Mouse (Mus musculus): ENCODE data around the gene Prss43. TPM values are rescaled to one million over a fixed set of nuclear protein-coding genes. Genes with fewer than 3 reads are reported as not detected.

The Prss43 gene
- polyA plus RNA-seq (2016; fragmentation: Nextera tagmentation; extraction: Ambion mirVana), result not detected in 2 replicates

DNA sequence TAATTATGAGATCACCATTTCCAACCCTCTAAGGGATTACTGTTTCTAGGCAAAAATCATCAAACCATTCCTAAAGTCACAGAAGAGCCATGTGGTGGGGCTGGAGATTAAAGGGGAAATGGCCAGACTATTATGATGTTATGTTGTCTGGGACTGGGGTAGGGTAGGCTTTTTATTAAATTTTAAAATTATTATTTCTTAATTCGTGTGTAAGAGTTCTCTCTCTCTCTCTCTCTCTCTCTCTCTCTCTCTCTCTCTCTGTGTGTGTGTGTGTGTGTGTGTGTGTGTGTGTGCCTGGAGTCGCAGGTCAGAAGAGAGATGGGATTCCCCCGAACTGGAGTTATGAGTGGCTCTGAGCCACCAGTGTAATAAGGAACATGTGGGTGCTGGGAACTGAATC is at the start of gene Prss43:
Prss43 (plus strand) TSS at position 301 of the 400 bp plus-strand sequence.
- ATAC-seq (ENCODE audit: low FRiP score, low read depth), result no peak
- Histone ChIP-seq H3K4me3 (no peak within 1 kb of the TSS), H3K4me1 (no peaks in the 10 kb centered on the region), H3K9me3 (no peaks in the 10 kb centered on the region), H3K9ac (no peak within 1 kb of the TSS), H3K27me3 (replicated peaks) (no peaks in the 10 kb centered on the region), H3K4me2 (replicated peaks) (no peak within 1 kb of the TSS), H3K27ac (no peak within 1 kb of the TSS), H3K36me3 (no peaks in the 10 kb centered on the region)
- WGBS, result 81% methylated on average over 3 of the region's 3 CpGs

DNA sequence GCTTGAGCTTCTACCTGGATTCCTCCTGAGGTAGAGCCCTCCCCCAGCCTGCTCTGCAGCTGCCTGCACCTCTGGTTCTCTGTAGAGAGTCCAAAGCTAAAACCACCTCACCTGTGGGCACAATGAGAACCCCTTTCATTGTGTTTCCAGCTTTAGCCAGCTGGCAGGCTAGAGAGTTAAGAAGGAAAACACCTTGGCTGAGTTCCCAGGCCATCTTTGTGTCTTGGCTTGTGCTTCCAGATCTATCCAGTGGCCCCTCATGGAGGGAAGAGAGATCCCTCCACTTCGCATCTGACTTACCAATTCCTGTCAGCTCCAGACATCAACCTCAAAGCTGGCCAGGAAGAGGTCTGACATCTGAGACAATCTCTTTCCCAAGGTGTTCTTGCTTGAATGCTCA is 48.4 kb upstream of the Prss43 start:
- peaks cover 17% of the 10 kb centered on the region for H3K4me1 ChIP-seq

GRCm38 (mm10) chr9:110778559-110778958 is 47.9 kb upstream of the Prss43 start:
- 89% methylated on average over 7 of the region's 7 CpGs for WGBS
- Histone ChIP-seq H3K36me3 (no peaks in the 10 kb centered on the region), H3K4me2 (replicated peaks) (no peak overlapping the region), H3K4me3 (no peak overlapping the region), H3K4me1 (peaks cover 18% of the 10 kb centered on the region), H3K27me3 (replicated peaks) (peaks cover 6% of the 10 kb centered on the region; the same call in 1 of the 2 replicates), H3K9ac (no peak overlapping the region), H3K27ac (no peak overlapping the region), H3K9me3 (no peaks in the 10 kb centered on the region)
- ATAC-seq (ENCODE audit: low FRiP score, low read depth), result no peak

More for the DNA sequence above, 48.4 kb upstream of the Prss43 start:
- no peaks in the 10 kb centered on the region for H3K36me3 ChIP-seq
- no peak overlapping the region for H3K9ac ChIP-seq
- H3K9me3 ChIP-seq, result no peaks in the 10 kb centered on the region
- WGBS, result 94% methylated on average over 1 of the region's 1 CpGs
- H3K4me3 ChIP-seq, result no peak overlapping the region
- no peak overlapping the region for H3K27ac ChIP-seq
- ATAC-seq (ENCODE audit: low FRiP score, low read depth), result no peak
- H3K4me2 ChIP-seq (replicated peaks), result no peak overlapping the region
- H3K27me3 ChIP-seq (replicated peaks), result peaks cover 6% of the 10 kb centered on the region; the same call in 1 of the 2 replicates

DNA sequence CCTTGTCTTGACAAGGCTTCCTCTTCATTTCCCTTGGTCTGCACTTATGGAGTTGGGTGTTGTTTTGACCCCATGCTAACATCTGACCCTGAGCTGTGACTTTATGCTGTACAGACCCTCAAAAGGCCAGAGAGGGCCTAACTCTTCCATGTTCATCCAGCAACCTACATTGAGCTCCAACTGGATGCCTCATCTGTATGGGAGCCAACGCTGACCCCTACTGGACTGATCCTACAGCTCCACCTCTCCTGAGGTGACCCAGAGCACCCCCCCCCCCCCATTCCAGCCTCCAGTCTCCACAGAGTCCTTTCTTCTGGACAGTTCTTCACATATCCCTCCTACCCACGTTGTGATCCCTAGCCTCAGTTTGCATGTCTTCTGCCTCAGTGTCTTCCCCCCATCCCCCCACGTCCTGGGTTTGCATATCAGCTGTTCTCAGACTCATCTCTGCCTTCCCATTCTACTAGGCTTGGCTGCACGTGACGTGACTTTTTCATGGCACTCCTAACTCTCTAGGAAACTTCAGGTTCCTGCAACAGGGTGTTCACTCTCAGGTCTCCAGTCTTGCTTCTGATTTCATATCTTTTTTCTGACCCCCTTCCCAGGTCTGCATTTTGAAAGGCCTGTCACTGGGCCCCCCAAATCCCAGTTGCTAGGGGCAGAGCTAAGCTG is 47.1 kb upstream of the Prss43 start:
- 60% methylated on average over 5 of the region's 5 CpGs for WGBS
- peaks cover 19% of the 10 kb centered on the region for H3K4me1 ChIP-seq
- H3K4me2 ChIP-seq (replicated peaks), result no peak overlapping the region
- no peak for ATAC-seq (ENCODE audit: low FRiP score, low read depth)
- H3K9me3 ChIP-seq, result no peaks in the 10 kb centered on the region
- no peak overlapping the region for H3K9ac ChIP-seq
- peaks cover 6% of the 10 kb centered on the region; the same call in 1 of the 2 replicates for H3K27me3 ChIP-seq (replicated peaks)
- no peak overlapping the region for H3K27ac ChIP-seq
- no peak overlapping the region for H3K4me3 ChIP-seq
- H3K36me3 ChIP-seq, result no peaks in the 10 kb centered on the region

DNA sequence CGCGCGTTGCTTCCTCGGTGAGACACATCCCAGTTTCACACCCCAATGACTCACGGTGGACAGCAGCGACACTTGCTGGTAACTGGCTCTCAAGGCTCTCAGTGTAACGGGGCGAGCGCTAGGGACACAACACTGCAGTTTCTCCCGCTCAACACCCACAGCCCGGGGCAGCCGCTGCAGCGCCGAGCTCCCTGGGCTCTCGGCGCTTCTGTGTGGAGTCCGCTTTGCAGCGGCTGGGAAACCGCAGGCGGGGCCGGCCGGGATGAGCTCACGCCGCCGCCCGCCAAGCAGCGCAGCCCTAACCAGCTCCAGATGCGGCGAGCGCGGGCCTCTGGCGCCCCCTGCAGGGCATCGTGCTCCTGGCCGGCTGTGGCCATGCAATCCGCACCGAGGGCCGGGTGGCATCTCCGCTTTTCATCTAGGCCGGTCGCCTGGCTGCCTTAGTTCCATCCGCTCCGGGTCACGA is 45.2 kb upstream of the Prss43 start:
- Histone ChIP-seq H3K27ac (peak overlapping the region; percentile 53), H3K9me3 (no peaks in the 10 kb centered on the region), H3K27me3 (replicated peaks) (peaks cover 6% of the 10 kb centered on the region; the same call in 1 of the 2 replicates), H3K36me3 (no peaks in the 10 kb centered on the region), H3K4me1 (peaks cover 19% of the 10 kb centered on the region), H3K4me3 (peak overlapping the region; percentile 47), H3K9ac (peak overlapping the region; percentile 69), H3K4me2 (replicated peaks) (peak overlapping the region; percentile 75)
- peak; percentile 94 for ATAC-seq (ENCODE audit: low FRiP score, low read depth)
- under 1% methylated on average over 43 of the region's 43 CpGs for WGBS

DNA sequence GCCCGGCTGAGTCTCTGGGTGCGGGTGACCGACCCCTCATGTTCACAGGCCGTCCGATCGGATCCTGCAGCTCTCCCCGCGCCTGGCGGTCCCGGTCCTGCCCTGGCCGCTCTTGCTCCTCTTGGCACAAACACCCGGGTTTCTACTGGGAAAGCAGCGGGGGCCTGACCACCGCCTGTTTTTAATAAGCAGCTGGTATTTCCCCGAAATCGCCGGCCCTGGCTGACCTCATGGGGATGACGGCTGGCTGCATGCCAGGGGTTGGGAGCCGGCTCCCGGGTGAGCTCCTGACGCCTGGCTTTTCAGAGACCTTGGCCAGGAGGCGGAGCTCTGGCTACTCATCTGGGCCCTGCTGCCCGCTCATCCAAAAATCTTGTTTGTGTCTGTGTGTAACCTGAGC is 44.8 kb upstream of the Prss43 start:
- H3K27ac ChIP-seq, result peak overlapping the region; percentile 53
- peak overlapping the region; percentile 69 for H3K9ac ChIP-seq
- H3K4me1 ChIP-seq, result peaks cover 19% of the 10 kb centered on the region
- no peaks in the 10 kb centered on the region for H3K9me3 ChIP-seq
- WGBS, result under 1% methylated on average over 23 of the region's 23 CpGs
- no peaks in the 10 kb centered on the region for H3K36me3 ChIP-seq
- ATAC-seq (ENCODE audit: low FRiP score, low read depth), result peak; percentile 73
- H3K4me2 ChIP-seq (replicated peaks), result peak overlapping the region; percentile 75
- peak overlapping the region; percentile 47 for H3K4me3 ChIP-seq
- peaks cover 6% of the 10 kb centered on the region; the same call in 1 of the 2 replicates for H3K27me3 ChIP-seq (replicated peaks)

- Histone ChIP-seq H3K27me3 (replicated peaks) (peaks cover 6% of the 10 kb centered on the region; the same call in 1 of the 2 replicates), H3K27ac (no peak overlapping the region), H3K9me3 (no peaks in the 10 kb centered on the region), H3K36me3 (no peaks in the 10 kb centered on the region), H3K4me2 (replicated peaks) (no peak overlapping the region), H3K9ac (no peak overlapping the region), H3K4me3 (no peak overlapping the region), H3K4me1 (peaks cover 19% of the 10 kb centered on the region)
- no peak for ATAC-seq (ENCODE audit: low FRiP score, low read depth)
- 25% methylated on average over 1 of the region's 1 CpGs for WGBS
Observed at GRCm38 (mm10) chr9:110783611-110784010, 42.9 kb upstream of the Prss43 start.

DNA sequence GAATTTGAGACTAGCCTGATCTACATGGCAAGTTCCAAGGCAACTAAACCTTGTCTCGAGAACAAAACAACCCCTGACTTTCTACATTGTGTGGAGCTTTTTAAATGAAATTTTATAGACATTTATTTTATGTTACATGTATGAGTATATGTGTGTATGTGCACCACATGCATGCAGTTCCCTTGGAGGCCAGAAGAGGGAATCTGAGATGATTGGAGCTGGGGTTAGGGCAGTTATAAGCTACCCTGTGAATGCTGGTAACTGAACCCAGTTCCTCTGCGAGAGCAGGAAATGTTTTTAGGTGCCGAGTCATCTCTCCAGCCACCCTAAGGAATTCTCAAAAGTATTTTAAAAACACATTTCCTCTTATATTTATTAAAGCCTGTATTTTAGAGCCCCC is 38.3 kb upstream of the Prss43 start:
- Histone ChIP-seq H3K4me3 (no peak overlapping the region), H3K4me1 (peaks cover 2% of the 10 kb centered on the region; the same call in 1 of the 2 replicates), H3K36me3 (no peaks in the 10 kb centered on the region), H3K9me3 (no peaks in the 10 kb centered on the region), H3K27me3 (replicated peaks) (no peaks in the 10 kb centered on the region), H3K27ac (no peak overlapping the region), H3K4me2 (replicated peaks) (no peak overlapping the region), H3K9ac (no peak overlapping the region)
- 86% methylated on average over 3 of the region's 3 CpGs for WGBS
- no peak for ATAC-seq (ENCODE audit: low FRiP score, low read depth)

DNA sequence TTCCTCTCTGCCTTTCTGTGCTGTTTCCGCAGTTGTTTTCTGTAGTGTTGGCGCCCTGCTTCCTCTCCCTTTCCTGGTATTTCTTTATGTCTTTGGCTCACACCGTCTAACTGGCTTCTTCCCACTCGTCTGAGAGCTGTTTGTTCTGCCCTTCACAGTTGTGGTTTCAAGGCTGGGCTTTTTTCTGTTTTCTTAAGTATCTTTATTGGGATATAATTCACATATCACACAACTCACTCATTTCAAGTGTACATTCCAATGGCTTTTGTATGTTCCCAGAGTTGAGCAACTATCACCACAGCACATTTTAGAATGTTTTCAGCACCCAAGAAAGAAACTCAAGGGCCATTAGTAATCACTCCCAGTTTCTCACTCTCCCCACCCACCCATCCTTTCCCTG is 36.0 kb upstream of the Prss43 start:
- Histone ChIP-seq H3K27ac (no peak overlapping the region), H3K27me3 (replicated peaks) (no peaks in the 10 kb centered on the region), H3K9me3 (no peaks in the 10 kb centered on the region), H3K4me3 (no peak overlapping the region), H3K36me3 (no peaks in the 10 kb centered on the region), H3K4me1 (no peaks in the 10 kb centered on the region), H3K9ac (no peak overlapping the region), H3K4me2 (replicated peaks) (no peak overlapping the region)
- WGBS, result 71% methylated on average over 4 of the region's 4 CpGs
- ATAC-seq (ENCODE audit: low FRiP score, low read depth), result no peak

DNA sequence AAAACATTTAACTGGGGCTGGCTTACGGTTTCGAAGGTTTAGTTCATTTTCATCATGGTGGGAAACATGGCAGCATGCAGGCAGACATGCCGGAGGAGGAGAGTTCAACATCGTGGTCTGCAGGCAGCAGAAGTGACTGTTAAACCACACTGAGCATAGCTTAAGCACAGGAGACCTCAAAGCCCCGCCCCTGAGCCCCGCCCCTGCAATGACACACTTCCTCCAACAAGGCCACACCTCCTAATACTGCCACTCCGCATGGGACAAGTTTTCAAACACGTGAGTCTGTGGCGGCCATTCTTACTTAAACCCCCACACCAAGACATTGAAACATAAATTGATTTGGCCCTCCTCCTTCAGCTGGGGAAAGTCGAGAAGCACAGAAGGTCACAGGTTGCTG is 29.5 kb upstream of the Prss43 start:
- Histone ChIP-seq H3K4me2 (replicated peaks) (no peak overlapping the region), H3K36me3 (no peaks in the 10 kb centered on the region), H3K4me1 (no peaks in the 10 kb centered on the region), H3K4me3 (no peak overlapping the region), H3K27me3 (replicated peaks) (no peaks in the 10 kb centered on the region), H3K9me3 (no peaks in the 10 kb centered on the region), H3K27ac (no peak overlapping the region), H3K9ac (no peak overlapping the region)
- no peak for ATAC-seq (ENCODE audit: low FRiP score, low read depth)
- WGBS, result 88% methylated on average over 10 of the region's 10 CpGs

GRCm38 (mm10) chr9:110797866-110798265 is 28.6 kb upstream of the Prss43 start, which contains the start of gene Prss42:
Gene Prss42, plus strand, starts transcription at chr9:110798166.
- Histone ChIP-seq H3K4me1 (no peaks in the 10 kb centered on the region), H3K4me2 (replicated peaks) (no peak within 1 kb of the TSS), H3K4me3 (no peak within 1 kb of the TSS), H3K9me3 (no peaks in the 10 kb centered on the region), H3K36me3 (no peaks in the 10 kb centered on the region), H3K27ac (no peak within 1 kb of the TSS), H3K9ac (no peak within 1 kb of the TSS), H3K27me3 (replicated peaks) (no peaks in the 10 kb centered on the region)
- WGBS, result 89% methylated on average over 14 of the region's 14 CpGs
- ATAC-seq (ENCODE audit: low FRiP score, low read depth), result no peak

DNA sequence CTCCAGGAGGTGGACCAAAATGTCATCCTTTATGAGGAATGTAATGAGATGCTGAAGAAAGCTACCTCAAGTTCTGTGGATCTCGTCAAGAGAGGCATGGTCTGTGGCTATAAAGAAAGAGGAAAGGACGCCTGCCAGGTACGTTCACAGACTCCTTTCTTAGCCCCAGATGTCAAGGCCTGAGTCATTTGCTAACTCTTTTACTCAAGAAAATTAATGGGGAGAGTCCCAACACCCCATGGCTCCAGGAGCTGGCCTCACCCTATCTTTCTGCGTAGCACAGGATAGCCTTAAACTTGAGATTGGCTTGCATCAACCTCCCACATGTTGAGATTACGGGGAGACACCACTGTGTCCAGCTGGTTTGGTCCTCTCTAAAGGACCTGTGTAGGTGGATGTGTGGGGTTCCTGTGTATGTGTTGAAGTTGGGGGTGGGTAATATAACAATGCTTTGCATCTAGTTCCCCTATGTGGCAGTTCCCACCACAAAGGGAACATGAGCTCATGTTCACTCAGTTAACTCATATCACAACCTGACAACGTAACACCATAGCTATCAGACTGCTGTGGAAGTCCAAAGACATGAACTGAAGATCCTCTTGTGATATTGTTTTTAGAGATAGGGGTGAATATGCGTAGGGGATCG is 25.5 kb upstream of the Prss43 start:
- no peaks in the 10 kb centered on the region for H3K4me1 ChIP-seq
- H3K4me2 ChIP-seq (replicated peaks), result no peak overlapping the region
- H3K9ac ChIP-seq, result no peak overlapping the region
- H3K9me3 ChIP-seq, result no peaks in the 10 kb centered on the region
- no peaks in the 10 kb centered on the region for H3K27me3 ChIP-seq (replicated peaks)
- WGBS, result 90% methylated on average over 8 of the region's 8 CpGs
- H3K36me3 ChIP-seq, result no peaks in the 10 kb centered on the region
- no peak overlapping the region for H3K4me3 ChIP-seq
- no peak overlapping the region for H3K27ac ChIP-seq
- ATAC-seq (ENCODE audit: low FRiP score, low read depth), result no peak
